Mouse (Mus musculus) embryonic fibroblast, embryonic 13.5 days (primary cell): Measurements from ENCODE around the gene Smg6. TPM values are rescaled to one million over a fixed set of nuclear protein-coding genes. Genes with fewer than 3 reads are reported as not detected.

Source experiments
- H3K27ac ChIP-seq: 2 replicates; pipeline ENCODE4 v1.5.1; 2012; ENCODE audit warnings: low read length, control low read depth, inconsistent platforms; ENCODE audit not compliant: insufficient read depth
- H3K4me1 ChIP-seq: 2 replicates; pipeline ENCODE4 v1.6.1; 2011; ENCODE audit warnings: low read length; ENCODE audit not compliant: control insufficient read depth, insufficient read depth
- H3K4me3 ChIP-seq: 2 replicates; pipeline ENCODE4 v1.5.1; 2011; ENCODE audit warnings: mild to moderate bottlenecking, control low read depth, low read length; ENCODE audit not compliant: insufficient read depth
- CTCF ChIP-seq: IDR thresholded peaks from 2 replicates; pipeline ENCODE4 v1.5.1; 2011; ENCODE audit warnings: mild to moderate bottlenecking, control low read depth, low read length, moderate library complexity, borderline replicate concordance; ENCODE audit not compliant: insufficient read depth
- POLR2A ChIP-seq: IDR thresholded peaks from 2 replicates; pipeline ENCODE4 v1.6.1; 2011; ENCODE audit warnings: low read depth, mild to moderate bottlenecking, control low read depth, low read length, moderate library complexity
- polyA plus RNA-seq: library from polyadenylated mRNA; stranded (reverse); fragments of >200 nt; gene quantifications from 2 replicates; pipeline ENCODE4 v1.2.4, GENCODE M21; 2011; ENCODE audit warnings: low read depth; ENCODE audit not compliant: missing spikeins, insufficient read length

Gene Smg6
- polyA plus RNA-seq, 1 experiment = 16.2 TPM

- peaks cover 3% of the 10 kb centered on the region for H3K4me1 ChIP-seq
- H3K4me3 ChIP-seq = no peak overlapping the region
- TF ChIP-seq CTCF (no peak), POLR2A (no peak)
- H3K27ac ChIP-seq = peak overlapping the region; percentile 6; the same call in 1 of the 2 replicates
These were observed 37.3 kb downstream of the Smg6 start for GRCm38 (mm10) chr11:74962846-74963407.

DNA sequence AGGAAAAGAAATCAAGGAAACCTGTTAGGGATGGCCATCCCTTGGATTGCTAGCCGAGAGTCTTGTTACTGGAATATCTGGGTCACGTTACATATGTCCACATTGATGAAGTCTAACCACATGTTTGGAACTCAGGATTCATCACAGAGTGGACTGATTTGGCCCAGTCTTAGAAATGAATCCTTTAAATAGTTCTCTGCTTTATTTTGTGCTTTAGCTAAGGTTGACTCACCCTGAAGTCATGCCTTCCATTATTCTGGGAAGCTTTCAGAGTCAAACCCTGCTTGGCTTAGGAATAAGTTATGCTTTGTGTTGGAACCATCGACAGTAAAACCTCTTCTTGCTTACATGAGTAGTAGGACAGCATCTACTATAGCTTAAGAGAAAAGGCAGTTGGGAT is 39.9 kb downstream of the Smg6 start:
- Histone ChIP-seq H3K4me1 (peaks cover 3% of the 10 kb centered on the region), H3K27ac (peak overlapping the region; percentile 91), H3K4me3 (no peak overlapping the region)
- TF ChIP-seq POLR2A (no peak), CTCF (no peak)

DNA sequence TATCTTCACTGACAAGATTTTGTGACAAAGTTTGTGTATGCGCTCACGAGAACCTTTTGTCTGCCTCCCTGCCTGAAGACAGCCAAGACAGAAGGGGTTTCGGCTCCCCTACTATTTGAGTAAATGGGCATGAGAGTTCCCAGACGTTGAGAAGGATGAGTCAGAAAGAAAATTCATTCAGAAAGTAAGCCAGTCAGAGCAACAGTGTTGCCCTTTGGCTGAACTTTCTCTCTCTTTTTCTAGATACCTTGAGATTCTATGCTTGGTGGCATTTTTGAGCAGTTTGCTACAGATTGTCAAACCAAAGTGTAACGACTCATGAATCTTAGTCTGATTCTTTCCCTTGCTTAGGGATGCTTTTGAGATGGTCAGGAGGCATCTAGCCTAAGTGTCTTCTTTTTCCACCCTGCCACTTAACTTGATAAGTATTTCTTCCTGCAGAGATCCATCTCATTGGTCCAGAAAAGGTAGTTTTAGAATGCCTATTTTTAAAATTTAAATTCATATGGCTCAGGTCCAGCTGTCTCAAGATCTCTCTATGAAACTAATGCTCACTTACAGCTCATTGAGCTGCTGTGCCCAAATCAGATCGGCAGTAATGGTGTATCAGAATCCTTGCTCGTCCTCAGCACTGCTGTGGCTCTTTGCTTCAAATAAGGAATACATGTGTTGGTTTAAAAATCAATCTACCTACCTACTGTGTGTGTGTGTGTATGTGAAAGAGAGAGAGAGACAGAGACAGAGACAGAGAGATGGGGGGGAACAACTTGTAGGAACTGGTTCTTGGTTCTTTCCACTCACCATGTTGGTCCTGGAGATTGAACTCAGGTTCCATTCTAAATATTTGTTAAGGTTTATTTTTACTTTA is 47.9 kb downstream of the Smg6 start:
- TF ChIP-seq CTCF = no peak
- TF ChIP-seq POLR2A = no peak

DNA sequence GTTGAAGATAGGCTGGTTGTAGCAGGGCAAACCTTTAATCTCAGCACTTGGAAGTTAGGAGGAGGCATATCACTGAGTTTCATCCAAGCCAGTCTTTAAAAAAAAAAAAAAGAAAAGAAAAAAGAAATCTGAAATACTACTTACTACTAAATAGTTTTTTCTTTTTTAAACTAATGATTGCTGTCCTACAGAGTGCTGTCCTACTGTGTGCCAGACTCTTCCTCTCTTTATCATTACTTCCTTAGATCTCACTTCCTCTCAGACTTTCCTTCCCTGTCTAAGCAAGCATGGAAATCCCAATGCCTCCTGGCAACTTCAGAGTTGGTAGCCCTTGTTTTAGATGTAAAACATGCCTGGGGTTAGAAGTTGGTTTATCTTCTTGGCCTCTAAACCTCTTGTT is 49.0 kb downstream of the Smg6 start:
- Histone ChIP-seq H3K4me3 (no peak overlapping the region), H3K4me1 (peaks cover 5% of the 10 kb centered on the region; the same call in 1 of the 2 replicates), H3K27ac (no peak overlapping the region)
- TF ChIP-seq POLR2A = no peak

More for the DNA sequence above, 47.9 kb downstream of the Smg6 start:
- Histone ChIP-seq H3K4me3 (no peak overlapping the region), H3K4me1 (peaks cover 5% of the 10 kb centered on the region; the same call in 1 of the 2 replicates), H3K27ac (peak overlapping the region; percentile 20; the same call in 1 of the 2 replicates)

DNA sequence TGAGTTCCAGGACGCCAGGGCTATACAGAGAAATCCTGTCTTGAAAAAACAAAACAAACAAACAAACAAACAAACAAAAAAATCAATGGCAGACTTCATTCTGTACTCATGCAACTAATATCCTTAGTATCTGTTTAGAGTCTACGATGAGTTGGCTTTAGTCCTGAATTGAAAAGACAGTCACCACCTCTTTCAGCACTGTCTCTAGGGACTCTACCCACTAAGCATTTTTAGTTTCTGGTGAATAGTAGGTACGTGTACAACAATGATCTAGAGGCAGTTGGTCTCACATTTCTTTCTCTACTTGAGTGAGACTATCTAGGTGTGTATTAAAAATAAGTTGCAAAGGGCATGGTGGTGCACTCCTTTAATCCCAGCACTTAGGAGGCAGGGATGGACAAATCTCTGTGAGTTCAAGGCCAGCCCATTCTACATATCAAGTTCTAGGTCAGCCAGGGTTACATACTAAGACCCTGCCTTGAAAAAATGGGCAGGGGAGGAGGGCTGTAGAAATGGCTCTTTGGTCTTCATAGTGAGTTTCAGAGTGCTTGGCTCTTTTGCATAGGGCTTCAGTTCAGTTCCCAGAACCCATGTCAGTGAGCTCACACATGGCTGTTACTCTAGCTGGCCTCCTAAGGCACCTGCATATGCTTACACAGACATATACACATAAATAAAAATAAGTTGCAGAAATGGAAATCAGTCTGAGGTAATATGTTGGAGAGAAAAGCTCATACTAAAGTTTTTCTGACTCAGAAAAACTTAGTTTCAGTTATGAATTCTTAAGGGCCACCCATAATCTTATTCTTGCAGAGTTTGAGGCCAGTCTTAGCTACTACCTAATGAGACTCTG is 51.4 kb downstream of the Smg6 start:
- Histone ChIP-seq H3K27ac (no peak overlapping the region), H3K4me1 (peaks cover 5% of the 10 kb centered on the region; the same call in 1 of the 2 replicates), H3K4me3 (no peak overlapping the region)
- TF ChIP-seq CTCF = no peak
- no peak for TF ChIP-seq POLR2A

DNA sequence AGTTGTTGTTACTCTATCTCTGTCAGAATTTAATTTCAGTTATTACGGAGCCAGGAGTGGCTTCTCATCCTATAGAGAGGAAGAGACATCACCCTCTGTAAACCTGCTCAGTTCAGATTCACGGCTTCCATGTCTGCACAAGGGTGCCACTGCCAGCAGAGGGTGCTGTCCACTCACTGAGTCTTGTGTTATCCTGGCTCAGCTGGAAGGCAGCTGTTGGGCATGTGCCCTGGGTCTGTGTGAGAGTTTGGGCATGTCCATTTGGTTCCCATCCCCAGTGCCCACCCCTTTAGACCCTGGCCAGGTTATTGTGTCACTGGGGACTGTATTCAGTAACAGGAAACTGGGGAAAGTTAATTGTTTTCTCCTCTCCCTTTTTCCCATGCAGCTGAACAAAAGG is 55.8 kb downstream of the Smg6 start:
- H3K4me3 ChIP-seq = no peak overlapping the region
- no peak for TF ChIP-seq POLR2A
- peak; percentile 99 for TF ChIP-seq CTCF
- H3K27ac ChIP-seq = no peak overlapping the region
- H3K4me1 ChIP-seq = no peaks in the 10 kb centered on the region

DNA sequence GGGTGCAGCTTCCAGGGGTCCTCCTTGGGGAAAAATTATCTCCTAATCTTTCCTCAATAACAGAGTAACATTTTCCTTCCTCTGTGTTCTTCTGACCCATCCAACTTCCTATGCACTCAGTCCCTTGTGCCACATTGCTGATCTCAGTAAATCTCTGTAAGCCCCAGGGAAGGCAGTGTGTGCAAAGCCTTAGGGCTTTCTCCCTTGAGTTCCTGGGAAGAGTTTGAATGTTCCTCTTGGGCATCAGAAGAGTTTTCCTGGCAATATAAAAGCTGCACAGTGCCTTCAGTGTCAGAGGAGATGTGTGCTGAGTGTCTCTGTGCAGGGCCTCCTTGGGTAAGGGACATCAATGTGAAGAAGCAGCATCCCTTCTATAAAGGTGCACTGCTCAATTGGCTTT is 56.6 kb downstream of the Smg6 start:
- Histone ChIP-seq H3K27ac (no peak overlapping the region), H3K4me1 (no peaks in the 10 kb centered on the region), H3K4me3 (no peak overlapping the region)
- TF ChIP-seq POLR2A = no peak
- no peak for TF ChIP-seq CTCF

GRCm38 (mm10) chr11:74988162-74988561 is 62.5 kb downstream of the Smg6 start:
- H3K4me3 ChIP-seq = no peak overlapping the region
- no peak for TF ChIP-seq POLR2A
- TF ChIP-seq CTCF = no peak
- H3K4me1 ChIP-seq = peaks cover 24% of the 10 kb centered on the region
- peak overlapping the region; percentile 94 for H3K27ac ChIP-seq

GRCm38 (mm10) chr11:74989047-74989446 is 63.4 kb downstream of the Smg6 start:
- TF ChIP-seq CTCF = no peak
- no peak for TF ChIP-seq POLR2A
- H3K27ac ChIP-seq = peak overlapping the region; percentile 94
- H3K4me3 ChIP-seq = no peak overlapping the region
- H3K4me1 ChIP-seq = peaks cover 27% of the 10 kb centered on the region

GRCm38 (mm10) chr11:74990501-74990900 is 64.9 kb downstream of the Smg6 start:
- no peak overlapping the region for H3K4me3 ChIP-seq
- peaks cover 27% of the 10 kb centered on the region for H3K4me1 ChIP-seq
- H3K27ac ChIP-seq = peak overlapping the region; percentile 83
- TF ChIP-seq POLR2A = no peak
- TF ChIP-seq CTCF = no peak

GRCm38 (mm10) chr11:74991290-74991689 is 65.7 kb downstream of the Smg6 start:
- no peak overlapping the region for H3K4me3 ChIP-seq
- H3K27ac ChIP-seq = peak overlapping the region; percentile 83
- peaks cover 27% of the 10 kb centered on the region for H3K4me1 ChIP-seq
- TF ChIP-seq POLR2A (no peak), CTCF (no peak)
